Comparison of ENCODE assay signal across 8 mouse cellular contexts in genomic region chr11:97662207-97662892, GRCm38 (mm10). TPM values are rescaled to one million over a fixed set of nuclear protein-coding genes. Genes with fewer than 3 reads are reported as not detected.
DNase-seq lines count a peak whose midpoint lies in the region; ATAC-seq and TF ChIP-seq lines count a peak whose summit lies in the region.

No protein-coding gene starts in this region.

- TF ChIP-seq CTCF in heart, postnatal 0 days (IDR thresholded peaks at IDR 0.05; ENCODE audit: low read depth): no peak

- peak overlapping the region; percentile 89 for H3K9ac ChIP-seq in heart, postnatal 0 days (replicated peaks; ENCODE audit: low read depth, low read length)
- peak overlapping the region; percentile 90 for H3K9ac ChIP-seq in midbrain, embryonic 16.5 days (ENCODE audit: low read depth, low read length)

- peak; percentile 80 for DNase-seq in heart, postnatal 0 days (ENCODE audit: low spot score)
- DNase-seq in large intestine, adult 2 months (ENCODE audit: low read depth, low spot score): peak; percentile 59
- no peak for DNase-seq in layer of hippocampus, postnatal 10 days (ENCODE audit: low spot score in 2 of 2)
- no peak for DNase-seq in ovary, postnatal 36 days (ENCODE audit: low spot score)

- ATAC-seq in erythroblast, adult 5-6 weeks (replicated peaks; ENCODE audit: low FRiP score, poor library complexity, severe bottlenecking): no peak
- ATAC-seq in heart, postnatal 0 days (ENCODE audit: insufficient read depth, low read depth): no peak
- ATAC-seq in midbrain, embryonic 16.5 days: no peak

- H3K27ac ChIP-seq in brown adipose tissue, adult 24 weeks (replicated peaks; ENCODE audit: low read depth, low read length): peak overlapping the region; percentile 90
- peak overlapping the region; percentile 84 for H3K27ac ChIP-seq in heart, postnatal 0 days (ENCODE audit: low read depth)
- H3K27ac ChIP-seq in midbrain, embryonic 16.5 days (ENCODE audit: low read length): no peak overlapping the region

- 2% methylated on average over 21 of the region's 21 CpGs for WGBS in heart, postnatal 0 days
- WGBS in large intestine, adult 2 months: 2% methylated on average over 21 of the region's 21 CpGs
- WGBS in midbrain, embryonic 16.5 days: 3% methylated on average over 21 of the region's 21 CpGs

- peaks cover 7% of the 10 kb centered on the region; the same call in 1 of the 2 replicates for H3K9me3 ChIP-seq in erythroblast, embryonic 14.5 days (ENCODE audit: control insufficient read depth, low read length)
- H3K9me3 ChIP-seq in heart, postnatal 0 days (replicated peaks; ENCODE audit: control insufficient read depth, low read length): no peaks in the 10 kb centered on the region
- H3K9me3 ChIP-seq in midbrain, embryonic 16.5 days (replicated peaks; ENCODE audit: control insufficient read depth, low read length, poor library complexity, severe bottlenecking): no peaks in the 10 kb centered on the region

- peaks cover 91% of the 10 kb centered on the region for H3K27me3 ChIP-seq in erythroblast, embryonic 14.5 days (ENCODE audit: control insufficient read depth)
- no peaks in the 10 kb centered on the region for H3K27me3 ChIP-seq in heart, postnatal 0 days (ENCODE audit: control insufficient read depth, insufficient read depth, low read length)
- H3K27me3 ChIP-seq in midbrain, embryonic 16.5 days (ENCODE audit: control insufficient read depth, insufficient read depth, low read depth, low read length): peaks cover 7% of the 10 kb centered on the region

- peak overlapping the region; percentile 34 for H3K4me3 ChIP-seq in erythroblast, embryonic 14.5 days (replicated peaks)
- peak overlapping the region; percentile 76 for H3K4me3 ChIP-seq in brown adipose tissue, adult 24 weeks (ENCODE audit: insufficient read depth, low read depth, low read length)
- peak overlapping the region; percentile 92 for H3K4me3 ChIP-seq in heart, postnatal 0 days (ENCODE audit: low read depth, low read length)
- H3K4me3 ChIP-seq in midbrain, embryonic 16.5 days (ENCODE audit: low read depth, low read length): peak overlapping the region; percentile 95

- no peak for TF ChIP-seq EP300 in heart, postnatal 0 days (IDR thresholded peaks at IDR 0.05; ENCODE audit: low read depth)

- peaks cover 14% of the 10 kb centered on the region for H3K4me1 ChIP-seq in erythroblast, embryonic 14.5 days (ENCODE audit: control insufficient read depth)
- peaks cover 5% of the 10 kb centered on the region for H3K4me1 ChIP-seq in brown adipose tissue, adult 24 weeks (ENCODE audit: control insufficient read depth, insufficient read depth, insufficient read length, low read length)
- H3K4me1 ChIP-seq in heart, postnatal 0 days (ENCODE audit: control insufficient read depth, insufficient read depth): peaks cover 23% of the 10 kb centered on the region
- H3K4me1 ChIP-seq in midbrain, embryonic 16.5 days (ENCODE audit: control insufficient read depth, insufficient read depth, low read length): peaks cover 35% of the 10 kb centered on the region

- H3K36me3 ChIP-seq in erythroblast, embryonic 14.5 days (ENCODE audit: control insufficient read depth): peaks cover 3% of the 10 kb centered on the region; the same call in 1 of the 2 replicates
- peaks cover 14% of the 10 kb centered on the region for H3K36me3 ChIP-seq in heart, postnatal 0 days (replicated peaks; ENCODE audit: control insufficient read depth, insufficient read depth, low read length)
- H3K36me3 ChIP-seq in midbrain, embryonic 16.5 days (ENCODE audit: control insufficient read depth, insufficient read depth, low read length): peaks cover 3% of the 10 kb centered on the region; the same call in 1 of the 2 replicates

- H3K4me2 ChIP-seq in heart, postnatal 0 days (ENCODE audit: low read depth, low read length): peak overlapping the region; percentile 84
- peak overlapping the region; percentile 86 for H3K4me2 ChIP-seq in midbrain, embryonic 16.5 days (ENCODE audit: low read length)

RNA-seq across cellular contexts. Expression of gene Mllt6, which starts 0.9 kb away (rescaled TPM):
- polyA plus RNA-seq in erythroblast, embryonic 14.5 days (2012): 0.05 and 0.07 TPM in 2 replicates
- 1.2 and 1.9 TPM in 2 replicates for total RNA-seq in erythroblast, adult 5-6 weeks (2015; ENCODE audit: low replicate concordance)
- 1.5 and 3.9 TPM in 2 replicates for total RNA-seq in erythroblast, adult 5-6 weeks (2017; ENCODE audit: low replicate concordance)
- 10.9 and 12.9 TPM in 2 replicates for polyA plus RNA-seq in brown adipose tissue, adult 24 weeks (2012; ENCODE audit: insufficient read depth, insufficient read length, missing spikeins)
- 45.2 and 46.1 TPM in 2 replicates for total RNA-seq in heart, postnatal 0 days (2014; rRNA removed; ENCODE audit: low replicate concordance)
- 1.6 and 1.7 TPM in 2 replicates for polyA plus RNA-seq in heart, postnatal 0 days (2015; fragmentation: Nextera tagmentation; extraction: Ambion mirVana)
- 15.8 and 23.9 TPM in 2 replicates for polyA plus RNA-seq in large intestine, adult 2 months (2012; rRNA removed)
- polyA plus RNA-seq in midbrain, embryonic 16.5 days (2015; fragmentation: Nextera tagmentation; extraction: Ambion mirVana): 3.3 and 3.5 TPM in 2 replicates
- 10 to 100 TPM; 50.5 to 55.5 TPM for total RNA-seq in layer of hippocampus, postnatal 10 days (2021)

RNA-seq across cellular contexts. Expression of gene Cisd3, which starts 23.3 kb away (rescaled TPM):
- polyA plus RNA-seq in erythroblast, embryonic 14.5 days (2012): not detected in 2 replicates
- 2.3 TPM in 1 of 2 replicates, not detected in the other for total RNA-seq in erythroblast, adult 5-6 weeks (2015; ENCODE audit: low replicate concordance)
- 1.7 TPM in 1 of 2 replicates, not detected in the other for total RNA-seq in erythroblast, adult 5-6 weeks (2017; ENCODE audit: low replicate concordance)
- 420 and 579 TPM in 2 replicates for polyA plus RNA-seq in brown adipose tissue, adult 24 weeks (2012; ENCODE audit: insufficient read depth, insufficient read length, missing spikeins)
- total RNA-seq in heart, postnatal 0 days (2014; rRNA removed; ENCODE audit: low replicate concordance): 46.1 and 50.8 TPM in 2 replicates
- polyA plus RNA-seq in heart, postnatal 0 days (2015; fragmentation: Nextera tagmentation; extraction: Ambion mirVana): 125 and 135 TPM in 2 replicates
- polyA plus RNA-seq in large intestine, adult 2 months (2012; rRNA removed): 318 and 359 TPM in 2 replicates
- 24.4 and 29.8 TPM in 2 replicates for polyA plus RNA-seq in midbrain, embryonic 16.5 days (2015; fragmentation: Nextera tagmentation; extraction: Ambion mirVana)
- total RNA-seq in layer of hippocampus, postnatal 10 days (2021): 10 to 100 TPM; 34.3 to 40.1 TPM

RNA-seq across cellular contexts. Expression of gene Epop, which starts 32.8 kb away (rescaled TPM):
- polyA plus RNA-seq in erythroblast, embryonic 14.5 days (2012): 0.13 and 0.18 TPM in 2 replicates
- 0.58 TPM in 1 of 2 replicates, not detected in the other for total RNA-seq in erythroblast, adult 5-6 weeks (2015; ENCODE audit: low replicate concordance)
- not detected in 2 replicates for total RNA-seq in erythroblast, adult 5-6 weeks (2017; ENCODE audit: low replicate concordance)
- not detected in 2 replicates for polyA plus RNA-seq in brown adipose tissue, adult 24 weeks (2012; ENCODE audit: insufficient read depth, insufficient read length, missing spikeins)
- total RNA-seq in heart, postnatal 0 days (2014; rRNA removed; ENCODE audit: low replicate concordance): 3.6 and 6.0 TPM in 2 replicates
- 0.15 and 0.32 TPM in 2 replicates for polyA plus RNA-seq in heart, postnatal 0 days (2015; fragmentation: Nextera tagmentation; extraction: Ambion mirVana)
- polyA plus RNA-seq in large intestine, adult 2 months (2012; rRNA removed): 1.2 and 1.5 TPM in 2 replicates
- polyA plus RNA-seq in midbrain, embryonic 16.5 days (2015; fragmentation: Nextera tagmentation; extraction: Ambion mirVana): 1.2 and 1.3 TPM in 2 replicates
- 1 to 10 TPM; 7.4 to 9.8 TPM for total RNA-seq in layer of hippocampus, postnatal 10 days (2021)

RNA-seq across cellular contexts. Expression of gene Pcgf2, which starts 37.9 kb away (rescaled TPM):
- 0.10 and 0.35 TPM in 2 replicates for polyA plus RNA-seq in erythroblast, embryonic 14.5 days (2012)
- 0.77 TPM in 1 of 2 replicates, not detected in the other for total RNA-seq in erythroblast, adult 5-6 weeks (2015; ENCODE audit: low replicate concordance)
- not detected in 2 replicates for total RNA-seq in erythroblast, adult 5-6 weeks (2017; ENCODE audit: low replicate concordance)
- polyA plus RNA-seq in brown adipose tissue, adult 24 weeks (2012; ENCODE audit: insufficient read depth, insufficient read length, missing spikeins): 6.8 and 12.7 TPM in 2 replicates
- total RNA-seq in heart, postnatal 0 days (2014; rRNA removed; ENCODE audit: low replicate concordance): 1.1 and 3.6 TPM in 2 replicates
- 6.0 and 7.1 TPM in 2 replicates for polyA plus RNA-seq in heart, postnatal 0 days (2015; fragmentation: Nextera tagmentation; extraction: Ambion mirVana)
- polyA plus RNA-seq in large intestine, adult 2 months (2012; rRNA removed): 26.2 and 38.3 TPM in 2 replicates
- polyA plus RNA-seq in midbrain, embryonic 16.5 days (2015; fragmentation: Nextera tagmentation; extraction: Ambion mirVana): 18.2 and 19.1 TPM in 2 replicates
- total RNA-seq in layer of hippocampus, postnatal 10 days (2021): 10 to 100 TPM; 51.0 to 52.0 TPM

RNA-seq across cellular contexts. Expression of gene Psmb3, which starts 40.8 kb away (rescaled TPM):
- polyA plus RNA-seq in erythroblast, embryonic 14.5 days (2012): 2.3 and 8.3 TPM in 2 replicates
- 32.4 and 40.3 TPM in 2 replicates for total RNA-seq in erythroblast, adult 5-6 weeks (2015; ENCODE audit: low replicate concordance)
- total RNA-seq in erythroblast, adult 5-6 weeks (2017; ENCODE audit: low replicate concordance): 37.0 and 48.2 TPM in 2 replicates
- polyA plus RNA-seq in brown adipose tissue, adult 24 weeks (2012; ENCODE audit: insufficient read depth, insufficient read length, missing spikeins): 364 and 464 TPM in 2 replicates
- 486 and 592 TPM in 2 replicates for total RNA-seq in heart, postnatal 0 days (2014; rRNA removed; ENCODE audit: low replicate concordance)
- 495 and 503 TPM in 2 replicates for polyA plus RNA-seq in heart, postnatal 0 days (2015; fragmentation: Nextera tagmentation; extraction: Ambion mirVana)
- polyA plus RNA-seq in large intestine, adult 2 months (2012; rRNA removed): 509 and 538 TPM in 2 replicates
- polyA plus RNA-seq in midbrain, embryonic 16.5 days (2015; fragmentation: Nextera tagmentation; extraction: Ambion mirVana): 387 and 401 TPM in 2 replicates
- total RNA-seq in layer of hippocampus, postnatal 10 days (2021): 100 to 1,000 TPM; 146 to 170 TPM

Comparison
In these comparisons a context has a peak if more than half of its experiments do, and no peak if none do; other contexts are left out.
1. H3K4me3 ChIP-seq: peak in every context shown above with its lines; median percentile 95 in midbrain, embryonic 16.5 days; 92 in heart, postnatal 0 days; 76 in brown adipose tissue, adult 24 weeks; 34 in erythroblast, embryonic 14.5 days.
2. DNase-seq: peak in heart, postnatal 0 days (single experiment) and large intestine, adult 2 months (single experiment); none in layer of hippocampus, postnatal 10 days (0 of 2) and ovary, postnatal 36 days (single experiment).
3. RNA of gene Cisd3, which starts 23.3 kb away (polyA plus RNA-seq): 420 to 579 TPM in brown adipose tissue, adult 24 weeks, 318 to 359 TPM in large intestine, adult 2 months, 125 to 135 TPM in heart, postnatal 0 days and 24.4 to 29.8 TPM in midbrain, embryonic 16.5 days; not detected in erythroblast, embryonic 14.5 days; every median in the first group is over 10 times any median in the second.